Mouse (Mus musculus) kidney, postnatal 14 days (tissue): ENCODE data around the gene Acot7.

Experiments
- DNase-seq: peaks from one replicate; pipeline ENCODE4 v3.0.0; 2022; ENCODE audit warnings: mixed read lengths

The Acot7 gene

GRCm38 (mm10) chr4:152277916-152278315 lies 100.0 kb downstream of the Acot7 start:
- no peak for DNase-seq

- no peak for DNase-seq
These were observed 101.1 kb downstream of the Acot7 start for GRCm38 (mm10) chr4:152278986-152279385.

DNA sequence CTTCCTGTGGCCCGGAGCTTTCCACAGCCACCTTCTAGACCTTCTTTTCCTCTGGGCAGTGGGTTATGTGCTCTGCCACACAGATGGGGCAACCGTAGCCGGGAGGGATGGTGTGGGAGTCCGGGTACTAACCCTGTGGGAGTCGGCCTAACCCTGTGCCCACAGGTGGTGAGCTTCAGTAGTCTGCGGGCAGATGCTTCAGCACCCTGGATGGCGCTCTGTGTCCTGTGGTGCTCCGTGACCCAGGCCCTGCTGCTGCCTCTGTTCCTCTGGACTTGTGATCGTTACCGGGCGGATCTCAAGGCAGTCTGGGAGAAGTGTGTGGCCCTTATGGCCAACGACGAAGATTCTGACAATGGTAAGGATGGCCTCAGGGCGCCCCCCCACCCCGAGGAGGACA lies 103.7 kb downstream of the Acot7 start:
- DNase-seq: no peak

GRCm38 (mm10) chr4:152282721-152283120 lies 104.8 kb downstream of the Acot7 start:
- no peak for DNase-seq

DNA sequence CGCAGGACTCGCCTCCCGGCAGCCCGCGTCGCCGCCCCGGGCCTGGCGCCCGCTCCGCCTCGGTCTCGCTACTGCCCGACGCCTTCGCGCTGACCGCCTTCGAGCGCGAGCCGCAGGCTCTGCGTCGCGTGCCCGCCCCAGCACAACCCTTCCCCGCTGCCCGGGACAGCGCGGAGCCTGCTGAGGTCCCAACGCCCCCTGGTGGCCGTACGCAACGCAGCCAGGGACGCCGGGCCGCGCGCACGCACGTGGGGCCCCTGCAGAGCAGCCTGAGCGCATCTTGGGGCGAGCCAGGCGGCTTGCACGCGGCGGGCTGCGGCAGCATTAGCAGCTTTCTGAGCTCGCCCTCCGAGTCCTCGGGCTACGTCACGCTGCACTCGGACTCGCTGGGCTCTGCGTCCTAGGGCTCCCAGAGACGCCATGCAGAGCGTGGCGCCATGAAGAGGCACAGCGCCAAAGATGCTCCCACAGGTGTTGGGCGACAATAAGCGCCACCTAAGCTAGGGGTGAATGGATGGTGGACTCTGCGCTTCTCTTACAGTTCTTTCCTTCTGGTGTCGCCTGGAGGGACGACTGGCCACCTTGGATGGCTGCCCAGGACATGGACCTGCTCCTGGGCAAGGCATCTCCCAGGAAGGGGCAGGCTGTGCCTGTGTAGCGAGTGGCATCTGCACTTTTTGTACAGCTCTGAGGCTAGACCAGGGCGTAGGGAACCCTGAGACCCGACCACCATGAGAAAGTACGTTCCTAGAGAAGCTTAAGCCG lies 105.4 kb downstream of the Acot7 start:
- peak; percentile 89 for DNase-seq

- DNase-seq: peak; percentile 71
These were observed 107.6 kb downstream of the Acot7 start for GRCm38 (mm10) chr4:152285505-152285904.

- DNase-seq: no peak
These were observed 108.2 kb downstream of the Acot7 start for GRCm38 (mm10) chr4:152286183-152286582.

GRCm38 (mm10) chr4:152286887-152287286 lies 109.0 kb downstream of the Acot7 start:
- DNase-seq: peak; percentile 83

DNA sequence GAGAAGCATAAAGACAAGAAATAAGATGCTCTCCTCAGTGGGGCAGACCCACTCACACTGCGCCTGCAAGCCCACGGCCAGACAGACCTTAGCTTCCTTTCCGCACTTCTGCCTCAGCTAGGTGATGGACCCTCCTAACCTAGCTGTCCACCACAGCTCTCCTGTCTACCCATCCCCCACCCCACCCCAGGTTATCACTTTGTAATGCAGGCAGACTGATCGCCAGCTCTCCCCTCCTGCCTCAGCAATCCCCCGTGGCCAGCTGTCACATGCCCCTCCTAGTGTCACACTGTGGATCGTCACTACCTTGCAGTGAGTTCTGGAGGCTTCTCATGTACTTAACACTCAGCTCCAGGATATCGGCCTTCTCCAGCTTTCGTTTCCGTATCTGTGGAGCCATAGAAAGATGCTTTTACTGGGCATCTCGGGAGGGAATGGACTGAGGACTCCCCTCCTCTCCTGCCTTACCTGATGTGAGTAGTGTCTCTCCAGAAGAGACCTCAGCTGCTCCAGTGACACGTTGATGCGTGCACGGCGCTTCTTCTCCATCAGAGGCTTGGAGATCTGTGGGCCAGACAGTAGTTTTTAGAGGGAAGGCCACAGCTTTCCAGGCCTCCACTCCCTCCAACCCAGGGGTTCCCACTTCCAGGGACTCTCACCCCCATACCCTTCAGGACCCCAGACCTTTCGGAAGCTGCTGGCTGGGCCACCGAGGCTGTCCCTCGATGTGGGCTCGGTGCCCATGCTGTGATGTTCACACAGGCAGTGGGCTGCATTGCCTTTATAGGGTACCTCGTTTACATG lies 109.6 kb downstream of the Acot7 start:
- no peak for DNase-seq

DNA sequence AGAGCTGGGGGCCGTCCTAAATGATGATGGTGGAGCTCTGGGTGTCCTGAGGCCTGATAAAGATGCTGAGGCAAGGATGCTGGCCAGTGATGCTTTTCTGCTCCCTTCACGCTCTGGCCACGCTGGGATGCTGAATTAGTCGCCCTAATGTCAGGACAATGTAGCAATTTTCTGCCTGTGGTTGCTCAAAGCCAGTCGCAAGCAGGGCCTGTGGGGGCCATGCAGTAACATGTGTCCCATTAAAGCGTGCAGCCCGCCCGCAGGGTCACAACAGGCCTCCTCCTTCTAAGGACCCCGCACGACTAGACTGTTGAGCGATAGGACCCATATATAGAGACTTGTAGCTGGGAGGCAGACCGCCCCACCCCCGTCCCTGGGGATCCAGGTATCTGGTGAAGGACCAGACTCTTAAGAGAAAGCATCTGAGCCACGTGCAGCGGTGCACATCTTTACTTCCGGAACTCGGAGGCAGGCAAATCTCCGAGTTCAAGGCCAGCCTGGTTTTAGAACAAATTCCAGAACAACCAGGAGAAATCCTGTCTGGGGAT lies 110.5 kb downstream of the Acot7 start:
- DNase-seq: no peak

- DNase-seq: no peak
These were observed 112.5 kb downstream of the Acot7 start for GRCm38 (mm10) chr4:152290385-152290784.

DNA sequence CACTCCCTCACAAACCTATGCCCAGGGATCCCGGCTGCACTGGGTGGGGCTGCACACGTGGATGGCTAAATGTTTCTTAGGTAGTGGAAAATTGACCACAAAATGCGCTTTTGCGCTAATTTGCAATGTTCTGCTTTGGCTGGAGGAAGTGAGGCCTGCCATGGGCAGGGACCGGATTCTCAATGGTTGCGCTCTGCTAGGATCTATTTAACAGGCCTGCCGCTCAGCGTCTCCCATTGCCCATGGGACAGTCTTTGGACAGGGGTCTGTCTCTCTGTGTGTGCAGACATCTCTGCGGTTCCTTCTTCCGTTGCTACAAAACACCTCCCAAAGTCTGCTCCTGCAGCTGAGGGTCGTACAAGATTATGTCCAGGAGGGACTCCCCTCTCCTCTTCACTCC lies 113.1 kb downstream of the Acot7 start:
- DNase-seq: no peak

DNA sequence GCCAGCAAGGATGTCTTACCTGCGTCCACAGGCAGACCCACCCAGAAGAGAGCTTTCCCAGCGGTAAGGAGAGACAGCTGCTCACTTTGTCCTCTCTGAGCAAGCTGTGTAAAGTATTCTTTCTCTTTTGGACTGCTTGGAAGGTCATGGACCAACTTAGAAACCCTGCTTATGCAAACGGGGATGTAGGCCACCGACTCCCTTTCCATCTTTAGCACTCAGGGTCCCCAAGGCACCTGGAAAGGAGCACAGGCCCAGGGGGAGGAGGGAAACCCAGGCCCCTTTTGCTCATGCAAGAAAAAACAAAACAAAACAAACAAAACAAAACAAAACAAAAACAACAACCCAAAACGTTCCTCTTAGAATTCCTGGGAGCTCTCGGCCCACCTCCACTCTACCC lies 113.6 kb downstream of the Acot7 start, which contains the start of gene Hes3:
Gene Hes3 (minus strand): TSS at position 101 of the 400 bp plus-strand sequence.
- no peak for DNase-seq

- no peak for DNase-seq
These were observed 114.3 kb downstream of the Acot7 start for GRCm38 (mm10) chr4:152292102-152292765.

DNA sequence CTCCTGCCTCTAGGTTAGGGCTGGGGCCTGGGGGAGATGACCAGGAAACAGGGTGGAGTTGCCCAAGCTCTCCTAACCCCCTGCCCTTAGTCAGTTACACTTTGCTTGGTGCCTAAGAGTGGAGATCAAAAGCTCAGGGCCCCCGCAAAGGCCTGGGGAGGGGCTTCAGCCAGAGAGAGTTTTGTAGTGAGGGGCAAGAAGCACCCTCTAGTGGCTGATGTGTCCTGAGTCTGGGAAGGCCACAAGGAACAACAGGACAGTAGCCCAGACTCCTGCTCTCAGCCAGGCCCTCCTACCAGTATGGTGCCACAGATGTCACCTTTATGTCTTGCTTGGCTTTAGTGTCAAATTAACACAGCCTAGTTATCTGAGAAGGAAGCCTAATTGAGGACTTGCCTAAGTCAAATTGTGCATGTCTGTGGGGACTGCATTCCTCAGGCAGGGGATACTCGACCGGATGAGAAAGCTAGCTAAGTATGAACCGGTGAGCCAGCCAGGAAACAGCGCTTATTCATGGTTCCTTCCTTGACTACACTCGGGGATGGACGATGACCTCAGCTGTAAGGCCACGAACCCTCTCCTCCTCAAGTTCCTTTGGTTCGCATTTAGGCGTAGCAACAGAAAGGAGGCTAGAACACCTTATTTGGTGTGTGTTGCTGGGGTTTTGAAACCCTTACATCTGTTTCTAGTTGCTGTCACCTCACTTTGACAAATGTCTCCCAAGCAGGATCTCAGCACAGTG lies 116.4 kb downstream of the Acot7 start:
- peak; percentile 53 for DNase-seq

GRCm38 (mm10) chr4:152295916-152296315 lies 118.0 kb downstream of the Acot7 start:
- no peak for DNase-seq

DNA sequence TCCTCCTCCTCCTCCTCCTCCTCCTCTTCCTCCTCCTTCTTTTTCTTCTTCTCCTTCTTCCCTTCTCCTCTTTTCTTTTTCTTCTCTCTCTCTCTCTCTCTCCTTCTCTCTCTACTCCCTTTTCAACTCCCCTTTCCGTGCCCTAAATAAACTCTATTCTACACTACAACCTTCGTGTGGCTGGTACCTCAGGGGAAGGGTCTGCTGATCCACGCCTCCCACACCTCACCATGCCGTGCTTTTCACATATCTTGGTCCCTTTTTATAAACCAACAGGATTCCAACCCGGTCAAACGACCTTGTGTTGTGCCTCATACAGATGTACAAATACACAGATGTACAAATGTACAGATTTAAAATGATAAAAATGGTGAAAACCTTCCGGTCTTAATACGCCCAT lies 118.4 kb downstream of the Acot7 start:
- no peak for DNase-seq

DNA sequence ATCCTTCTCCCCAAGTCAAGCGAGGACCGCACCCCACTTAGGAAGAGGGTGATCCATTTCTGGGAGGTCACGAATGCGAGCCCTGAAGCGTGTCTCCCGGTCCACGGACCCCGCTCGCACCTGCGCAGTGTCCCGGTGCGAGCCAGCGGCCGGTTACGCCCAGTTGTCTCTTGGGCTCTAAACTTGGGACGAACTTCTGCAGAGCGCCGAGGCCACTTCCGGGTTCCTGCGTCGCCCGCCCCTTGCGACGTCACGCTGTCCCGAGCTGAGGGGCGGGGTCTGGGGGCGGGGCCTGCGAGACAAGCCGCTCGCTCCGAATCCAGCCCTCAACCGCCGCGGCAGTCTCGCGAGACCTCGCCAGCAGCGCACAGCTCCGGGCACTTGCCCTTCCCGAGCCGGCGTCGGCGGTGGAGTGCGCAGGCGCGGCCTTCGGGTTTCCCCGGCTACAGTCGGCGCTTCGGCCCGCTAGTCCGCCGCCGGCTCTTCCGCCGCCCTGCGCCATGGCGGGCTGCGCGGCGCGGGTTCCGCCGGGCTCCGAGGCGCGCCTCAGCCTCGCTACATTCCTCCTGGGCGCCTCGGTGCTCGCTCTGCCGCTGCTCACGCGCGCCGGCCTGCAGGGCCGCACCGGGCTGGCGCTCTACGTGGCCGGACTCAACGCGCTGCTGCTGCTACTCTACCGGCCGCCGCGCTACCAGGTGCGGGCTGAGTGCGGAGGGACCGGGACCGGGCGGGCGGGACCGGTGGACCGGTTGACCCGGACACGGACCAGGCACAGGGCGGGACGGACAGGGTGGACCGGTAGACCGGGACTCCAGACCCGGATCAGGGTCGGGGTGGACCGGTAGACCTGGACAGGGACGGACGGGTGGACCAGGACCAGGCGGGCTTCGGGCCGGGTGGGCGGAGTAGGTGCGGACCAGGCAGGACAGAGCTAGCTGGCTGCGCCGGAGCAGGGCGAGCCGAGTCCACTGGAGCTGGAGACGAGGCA lies 119.2 kb downstream of the Acot7 start, which contains the start of gene Icmt:
Gene Icmt (plus strand): TSS at position 354 of the 988 bp plus-strand sequence.
- peak; percentile 100 for DNase-seq

DNA sequence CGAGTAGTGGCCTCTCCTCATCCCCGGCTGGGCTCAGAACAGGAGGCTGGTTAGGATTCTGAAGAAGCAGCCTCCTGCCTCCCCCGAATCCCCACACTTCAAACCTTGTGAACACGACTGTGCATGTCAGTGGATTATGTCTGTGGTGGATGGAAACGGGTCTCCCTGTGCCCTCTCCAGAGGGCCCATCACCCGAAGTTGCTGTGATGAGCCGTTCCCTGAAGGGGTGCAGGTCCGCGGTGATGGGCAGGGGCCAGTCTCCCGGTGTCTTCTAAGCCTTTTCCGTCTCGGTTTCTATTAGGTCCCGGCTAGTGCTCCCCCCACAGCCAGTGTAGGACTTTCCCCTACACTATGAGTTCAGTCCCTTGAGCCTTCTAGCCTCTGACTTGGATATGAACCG lies 120.9 kb downstream of the Acot7 start:
- no peak for DNase-seq

GRCm38 (mm10) chr4:152300375-152300774 lies 122.4 kb downstream of the Acot7 start:
- no peak for DNase-seq

GRCm38 (mm10) chr4:152302012-152302411 lies 124.1 kb downstream of the Acot7 start:
- DNase-seq: peak; percentile 58
